Mouse (Mus musculus) cerebellum, adult 11 months (tissue): ENCODE data around the gene Cish.

Source experiments
- DNase-seq: peaks from one replicate; pipeline ENCODE4 v3.0.0; 2022

The Cish gene

DNA sequence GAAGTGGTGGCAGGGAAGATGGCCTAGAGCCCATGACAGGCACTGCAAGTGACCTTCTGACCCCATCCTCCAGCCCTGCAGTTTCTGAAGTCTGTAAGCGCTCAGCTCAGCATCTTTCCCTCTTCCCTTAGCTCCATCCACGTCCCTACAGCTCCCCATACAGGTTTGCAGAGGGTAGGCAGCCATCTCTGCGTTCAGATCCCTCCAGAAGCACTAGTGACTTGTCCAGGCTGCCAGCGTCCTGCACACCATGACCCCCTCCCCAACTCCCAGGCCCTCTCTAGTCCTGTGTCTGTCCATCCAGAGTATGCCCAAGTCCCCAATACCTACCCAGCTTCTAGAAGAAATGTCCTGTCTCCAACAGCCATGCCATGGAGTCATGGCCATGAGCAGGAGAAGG lies 17.7 kb upstream of the Cish start:
- DNase-seq: no peak

GRCm38 (mm10) chr9:107278527-107279377 lies 17.1 kb upstream of the Cish start:
- peak; percentile 74 for DNase-seq

GRCm38 (mm10) chr9:107279378-107280321 lies 16.2 kb upstream of the Cish start:
- DNase-seq: no peak

DNA sequence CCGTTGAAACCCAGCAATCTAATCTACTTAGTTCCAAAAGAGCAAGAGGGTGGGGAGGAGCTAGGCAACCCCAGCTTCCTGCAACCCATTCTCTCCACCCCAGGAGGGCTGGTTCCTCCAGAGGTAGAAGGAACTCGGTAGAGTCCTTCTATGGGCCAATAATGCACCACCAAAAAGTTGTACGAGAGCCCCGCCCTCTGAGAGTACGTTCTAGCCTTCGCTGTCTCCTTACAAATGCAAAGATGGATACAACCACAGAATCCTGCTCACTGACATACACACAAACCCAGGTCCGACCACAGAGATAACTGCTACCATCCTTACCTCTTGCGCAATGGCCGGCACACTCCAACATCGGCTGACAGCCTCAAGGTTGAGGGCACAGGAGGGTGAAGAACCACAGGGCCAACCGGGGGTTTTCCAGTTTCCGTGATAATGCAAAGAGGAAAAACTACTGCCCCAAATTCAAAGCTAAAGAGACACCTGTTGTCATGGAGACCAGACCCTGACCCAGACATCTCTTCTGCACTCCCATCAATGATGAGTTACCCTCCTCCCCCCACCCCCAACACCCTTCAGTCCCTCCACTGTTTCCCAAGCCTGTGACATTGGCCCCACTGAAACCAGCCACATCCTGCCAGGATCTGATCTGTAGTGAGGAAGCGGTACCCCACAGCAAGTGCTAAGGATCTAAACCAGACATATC lies 15.4 kb upstream of the Cish start:
- DNase-seq: no peak

GRCm38 (mm10) chr9:107281241-107281987 lies 14.4 kb upstream of the Cish start:
- DNase-seq: no peak

- DNase-seq: no peak
Measured at GRCm38 (mm10) chr9:107282951-107283350, 12.9 kb upstream of the Cish start.

- no peak for DNase-seq
Measured at GRCm38 (mm10) chr9:107285009-107285408, 10.8 kb upstream of the Cish start.

- no peak for DNase-seq
Measured at GRCm38 (mm10) chr9:107287294-107287693, 8.5 kb upstream of the Cish start.

- DNase-seq: no peak
Measured at GRCm38 (mm10) chr9:107288105-107288650, 7.6 kb upstream of the Cish start.

DNA sequence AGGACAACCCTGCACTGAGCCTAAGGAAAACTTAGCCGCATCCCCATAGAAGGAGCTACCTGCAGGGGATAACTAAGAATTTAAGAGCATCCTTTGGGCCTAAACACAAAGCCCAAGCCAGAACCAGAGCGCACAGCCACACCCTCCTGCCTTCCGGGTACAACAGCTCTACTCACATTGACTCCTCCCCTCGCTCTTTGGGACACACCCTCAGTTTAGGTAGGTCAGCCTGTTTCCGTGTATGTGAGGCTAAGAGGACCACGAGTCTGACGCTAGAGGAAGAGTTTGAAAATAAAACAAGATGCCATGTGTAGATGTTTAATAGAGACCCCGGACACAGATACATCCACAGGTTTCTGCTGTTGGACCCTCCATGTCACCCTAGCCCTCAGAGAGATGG lies 7.1 kb upstream of the Cish start:
- no peak for DNase-seq

GRCm38 (mm10) chr9:107289211-107290076 lies 6.4 kb upstream of the Cish start, which contains the start of gene Mapkapk3:
Mapkapk3 (minus strand) TSS chr9:107289877.
- DNase-seq: peak; percentile 40

DNA sequence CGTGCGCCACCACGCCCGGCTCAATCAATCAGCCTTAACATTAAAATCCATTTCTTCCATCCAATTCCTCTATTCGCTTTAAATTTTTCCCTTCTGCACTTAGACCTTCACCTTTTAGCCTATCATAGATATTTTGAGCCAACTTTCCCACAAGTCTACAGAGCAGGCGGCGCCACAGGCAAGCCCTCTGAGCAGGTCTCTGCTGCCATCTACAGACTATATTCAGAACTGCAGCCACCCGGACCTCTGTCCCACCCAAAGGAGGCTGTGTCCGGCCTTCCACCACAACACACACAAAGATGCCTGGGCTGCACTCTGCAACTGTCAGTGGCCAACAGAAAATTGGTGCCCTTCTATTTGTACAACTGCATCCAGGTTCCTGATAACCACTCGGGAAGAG lies 4.9 kb upstream of the Cish start:
- peak; percentile 82 for DNase-seq

- peak; percentile 58 for DNase-seq
Measured at GRCm38 (mm10) chr9:107294249-107294648, 1.6 kb upstream of the Cish start.

DNA sequence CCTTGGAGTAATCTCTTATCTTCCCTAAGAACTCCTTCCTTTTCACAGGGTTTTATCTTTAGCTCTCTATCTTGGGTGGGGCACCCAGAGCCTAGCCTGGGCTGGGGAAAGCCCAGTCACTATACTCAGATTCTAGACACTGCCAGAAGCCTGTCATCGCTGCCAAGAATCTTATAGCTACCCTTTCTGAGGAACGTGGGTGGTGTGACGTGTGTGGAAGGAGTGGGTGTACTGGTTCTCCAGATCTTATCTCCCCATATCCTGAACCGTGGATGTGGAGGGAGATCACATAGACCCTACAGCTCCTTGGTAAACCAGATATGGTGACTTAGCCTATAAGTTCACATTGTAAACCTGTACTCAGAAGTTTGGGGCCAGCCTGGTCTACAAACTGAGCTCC lies 210 bp upstream of the Cish start:
- no peak for DNase-seq

GRCm38 (mm10) chr9:107296041-107296440 lies 215 bp downstream of the Cish start:
- no peak for DNase-seq

DNA sequence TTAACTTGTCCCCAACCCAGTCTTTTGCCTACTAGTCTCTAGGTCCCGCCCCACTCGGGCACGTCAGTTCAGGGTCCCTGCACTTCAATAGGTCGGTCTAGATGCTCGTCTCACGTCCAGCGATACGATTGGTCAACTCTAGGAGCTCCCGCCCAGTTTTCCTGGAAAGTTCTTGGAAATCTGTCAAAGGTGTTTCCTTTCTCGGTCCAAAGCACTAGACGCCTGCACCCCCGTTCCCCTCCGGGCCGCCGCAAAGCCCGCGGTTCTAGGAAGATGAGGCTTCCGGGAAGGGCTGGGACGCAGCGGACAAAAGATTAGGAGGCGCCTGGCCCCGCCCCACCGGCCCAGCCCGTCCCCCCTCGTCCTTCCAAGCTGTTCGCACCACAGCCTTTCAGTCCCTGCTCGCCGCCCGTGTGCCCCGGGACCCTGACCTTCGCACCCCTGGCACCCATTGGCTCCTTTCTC lies 707 bp downstream of the Cish start:
- peak; percentile 88 for DNase-seq

DNA sequence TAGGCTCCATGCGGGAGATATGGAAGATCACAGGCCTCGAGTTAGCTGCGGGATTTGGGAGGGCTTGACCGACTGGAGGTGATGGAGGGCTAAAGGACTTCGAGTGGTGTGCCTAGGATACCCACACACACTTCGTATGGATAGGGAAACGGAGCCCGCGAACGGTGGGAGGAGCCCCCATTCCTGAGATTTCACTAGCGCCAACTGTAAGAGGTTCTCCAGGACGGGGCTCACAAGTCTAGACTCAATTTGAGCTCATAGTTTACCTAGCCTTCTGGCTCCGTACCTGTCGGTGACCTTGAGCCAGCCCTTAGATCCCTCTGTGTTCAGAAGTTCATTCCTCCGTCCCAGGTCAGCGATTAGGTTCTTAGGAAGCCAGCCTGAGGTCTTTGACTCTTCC lies 1.2 kb downstream of the Cish start:
- DNase-seq: no peak

DNA sequence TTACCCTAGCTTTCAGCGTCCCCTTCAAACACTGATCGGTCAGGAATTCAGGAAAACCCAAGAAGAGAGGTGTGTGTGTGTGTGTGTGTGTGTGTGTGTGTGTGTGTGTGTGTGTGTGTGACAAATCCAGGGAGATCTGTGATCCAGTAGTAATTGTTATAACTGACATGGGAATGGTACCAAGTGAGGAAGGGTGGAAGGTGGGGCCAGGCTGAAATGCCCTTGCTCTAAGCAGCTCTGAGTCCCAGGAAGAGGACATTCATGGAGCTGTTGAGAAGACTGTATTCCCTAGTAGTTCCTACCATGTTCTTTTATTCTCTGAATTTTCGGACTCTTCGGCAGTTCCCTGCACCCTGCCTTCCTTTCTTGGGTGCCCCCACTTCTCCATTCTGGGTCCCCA lies 1.8 kb downstream of the Cish start:
- DNase-seq: no peak

DNA sequence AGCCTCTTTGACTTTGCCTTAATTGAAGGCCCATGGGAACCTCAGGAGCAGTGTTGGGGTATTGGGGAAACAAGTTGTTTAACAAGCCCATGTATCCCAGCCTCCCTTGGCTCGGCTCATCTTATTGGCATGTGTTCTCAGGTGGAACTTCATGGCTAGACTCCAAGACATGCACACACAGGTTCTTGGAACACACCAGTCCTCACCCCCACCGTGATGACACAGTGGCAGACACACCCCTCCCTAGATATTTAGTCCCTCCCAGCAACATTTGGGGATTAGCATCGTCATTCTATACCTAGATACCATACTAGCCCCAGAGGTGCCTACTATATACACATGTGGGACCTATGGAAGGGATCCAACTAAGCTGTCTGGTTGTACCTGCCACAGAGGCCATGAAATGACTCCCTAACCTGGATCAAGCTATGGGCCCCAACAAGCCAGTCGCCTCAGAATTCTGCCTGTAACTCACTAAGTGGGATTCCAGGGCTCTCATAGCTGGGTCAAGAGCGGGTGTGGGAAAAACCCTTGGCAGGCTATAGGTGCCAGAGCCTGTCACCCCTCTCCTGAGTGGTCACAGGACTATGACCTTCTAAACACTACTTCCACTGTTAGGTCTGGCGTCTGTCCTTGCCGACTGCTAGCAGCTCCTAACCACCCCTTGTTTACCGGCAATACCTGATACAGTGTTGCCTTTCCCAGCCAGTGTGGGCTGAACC lies 2.4 kb downstream of the Cish start:
- DNase-seq: no peak

GRCm38 (mm10) chr9:107298876-107299275 lies 3.0 kb downstream of the Cish start:
- no peak for DNase-seq
